Mouse (Mus musculus) MEL (cell line): Measurements from ENCODE around the gene Ctdsp1. TPM values are rescaled to one million over a fixed set of nuclear protein-coding genes. Genes with fewer than 3 reads are reported as not detected.

ENCODE experiments used
- DNase-seq: peaks from one replicate; pipeline ENCODE4 v3.0.0; 2011; ENCODE audit warnings: low read depth, low spot score
- H3K27ac ChIP-seq: 2 replicates; pipeline ENCODE4 v1.5.1; 2012; ENCODE audit warnings: low read depth, mild to moderate bottlenecking, control low read depth, low read length, moderate library complexity; ENCODE audit not compliant: control insufficient read depth
- H3K27me3 ChIP-seq, 2 experiments: fragments of 150-350 bp in 1 of 2; sonication (generic) in 1 of 2; 2 replicates each; pipeline ENCODE4 v1.6.1; 2012; ENCODE audit warnings: low read length in 2 of 2, mild to moderate bottlenecking in 2 of 2, improper control_type of control experiment in 1 of 2, moderate library complexity in 1 of 2; ENCODE audit not compliant: insufficient read depth in 2 of 2, control insufficient read depth in 1 of 2
- H3K36me3 ChIP-seq, 2 experiments: 2 replicates each; pipeline ENCODE4 v1.6.1; 2012 to 2014; ENCODE audit warnings: low read length in 2 of 2, improper control_type of control experiment in 1 of 2, inconsistent platforms in 1 of 2, mild to moderate bottlenecking in 1 of 2; ENCODE audit not compliant: insufficient read depth in 2 of 2, control insufficient read depth in 1 of 2
- H3K4me1 ChIP-seq, 2 experiments: fragments of 150-350 bp in 1 of 2; sonication (generic) in 1 of 2; 2 replicates each; pipeline ENCODE4 v1.6.1; 2012; ENCODE audit warnings: low read length in 2 of 2, improper control_type of control experiment in 1 of 2, mild to moderate bottlenecking in 1 of 2; ENCODE audit not compliant: insufficient read depth in 2 of 2, control insufficient read depth in 1 of 2
- H3K4me3 ChIP-seq, 2 experiments: fragments of 150-350 bp in 1 of 2; sonication (generic) in 1 of 2; 2 replicates each; pipeline ENCODE4 v1.5.1; 2012; ENCODE audit warnings: low read depth in 2 of 2, low read length in 2 of 2, mild to moderate bottlenecking in 2 of 2, moderate library complexity in 2 of 2, control low read depth in 1 of 2, improper control_type of control experiment in 1 of 2; ENCODE audit not compliant: control insufficient read depth in 1 of 2, insufficient read depth in 1 of 2
- H3K79me2 ChIP-seq: 2 replicates; pipeline ENCODE4 v1.6.1; 2012; ENCODE audit warnings: mild to moderate bottlenecking, low read length, moderate library complexity; ENCODE audit not compliant: control insufficient read depth, poor library complexity, insufficient read depth
- H3K9ac ChIP-seq: 2 replicates; pipeline ENCODE4 v1.6.1; 2012; ENCODE audit warnings: low read depth, mild to moderate bottlenecking, control low read depth, low read length, moderate library complexity; ENCODE audit not compliant: control insufficient read depth, poor library complexity, severe bottlenecking
- H3K9me3 ChIP-seq: fragments of 150-350 bp; sonication (generic); replicated peaks from 2 replicates; pipeline ENCODE4 v1.6.1; 2012; ENCODE audit warnings: mild to moderate bottlenecking, low read length, improper control_type of control experiment, moderate library complexity; ENCODE audit not compliant: insufficient read depth
- BHLHE40 ChIP-seq: IDR thresholded peaks from 2 replicates; pipeline ENCODE4 v1.6.1; 2012; ENCODE audit warnings: low read depth, mild to moderate bottlenecking, inconsistent platforms, low read length, improper control_type of control experiment, borderline replicate concordance
- CHD2 ChIP-seq: IDR thresholded peaks from 2 replicates; pipeline ENCODE4 v1.6.1; 2011; ENCODE audit warnings: low read length, improper control_type of control experiment
- CTCF ChIP-seq, 3 experiments: IDR thresholded peaks in 2 of 3; conservative IDR thresholded peaks in 1 of 3; 2 replicates each; pipeline ENCODE4 v1.5.1; 2011 to 2012; ENCODE audit warnings: low read length in 3 of 3, low read depth in 2 of 3, mild to moderate bottlenecking in 2 of 3, improper control_type of control experiment in 1 of 3, inconsistent platforms in 1 of 3, mixed read lengths in 1 of 3, moderate library complexity in 1 of 3; ENCODE audit not compliant: control insufficient read depth in 1 of 3, insufficient read depth in 1 of 3, poor library complexity in 1 of 3, severe bottlenecking in 1 of 3
- E2F4 ChIP-seq: IDR thresholded peaks from 2 replicates; pipeline ENCODE4 v1.6.1; 2011; ENCODE audit warnings: low read depth, low read length, improper control_type of control experiment, borderline replicate concordance
- ELF1 ChIP-seq: IDR thresholded peaks from 2 replicates; pipeline ENCODE4 v1.6.1; 2014; ENCODE audit warnings: low read depth, mild to moderate bottlenecking, inconsistent platforms, low read length, improper control_type of control experiment, moderate library complexity
- EP300 ChIP-seq, 2 experiments: IDR thresholded peaks; 2 replicates each; pipeline ENCODE4 v1.6.1; 2011; ENCODE audit warnings: improper control_type of control experiment in 2 of 2, low read length in 2 of 2, low read depth in 1 of 2, mild to moderate bottlenecking in 1 of 2
- ETS1 ChIP-seq: IDR thresholded peaks from 2 replicates; pipeline ENCODE4 v1.6.1; 2012; ENCODE audit warnings: low read depth, mild to moderate bottlenecking, inconsistent platforms, low read length, improper control_type of control experiment, moderate library complexity
- GABPA ChIP-seq: IDR thresholded peaks from 2 replicates; pipeline ENCODE4 v1.6.1; 2012; ENCODE audit warnings: low read depth, mild to moderate bottlenecking, inconsistent platforms, low read length, improper control_type of control experiment, moderate library complexity
- GATA1 ChIP-seq: IDR thresholded peaks from 2 replicates; pipeline ENCODE4 v1.6.1; 2011; ENCODE audit warnings: low read depth, low read length, improper control_type of control experiment
- MAX ChIP-seq: IDR thresholded peaks from 2 replicates; pipeline ENCODE4 v1.6.1; 2011; ENCODE audit warnings: low read length, improper control_type of control experiment
- MAZ ChIP-seq: IDR thresholded peaks from 2 replicates; pipeline ENCODE4 v1.6.1; 2012; ENCODE audit warnings: low read depth, mild to moderate bottlenecking, inconsistent platforms, low read length, improper control_type of control experiment
- NRF1 ChIP-seq: IDR thresholded peaks from 2 replicates; pipeline ENCODE4 v1.6.1; 2014; ENCODE audit warnings: low read depth, mild to moderate bottlenecking, inconsistent platforms, low read length, improper control_type of control experiment, moderate library complexity; ENCODE audit not compliant: poor library complexity, insufficient read depth, severe bottlenecking
- POLR2A ChIP-seq, 2 experiments: IDR thresholded peaks; 2 replicates each; pipeline ENCODE4 v1.6.1; 2011 to 2012; ENCODE audit warnings: low read length in 2 of 2, mild to moderate bottlenecking in 2 of 2, control low read depth in 1 of 2, improper control_type of control experiment in 1 of 2, low read depth in 1 of 2, moderate library complexity in 1 of 2; ENCODE audit not compliant: control insufficient read depth in 1 of 2, insufficient read depth in 1 of 2, poor library complexity in 1 of 2
- POLR2AphosphoS2 ChIP-seq: IDR thresholded peaks from 2 replicates; pipeline ENCODE4 v1.6.1; 2011; ENCODE audit warnings: low read length, improper control_type of control experiment
- POLR2AphosphoS5 ChIP-seq: IDR thresholded peaks from 2 replicates; pipeline ENCODE4 v1.6.1; 2012; ENCODE audit warnings: low read depth, borderline replicate concordance, mild to moderate bottlenecking, inconsistent platforms, low read length, moderate library complexity, mixed read lengths
- SMC3 ChIP-seq: IDR thresholded peaks from 2 replicates; pipeline ENCODE4 v1.6.1; 2011; ENCODE audit warnings: low read depth, low read length, improper control_type of control experiment
- TAL1 ChIP-seq: IDR thresholded peaks from 2 replicates; pipeline ENCODE4 v1.6.1; 2012; ENCODE audit warnings: mild to moderate bottlenecking, inconsistent platforms, low read length, moderate library complexity, mixed read lengths
- UBTF ChIP-seq: IDR thresholded peaks from 2 replicates; pipeline ENCODE4 v1.6.1; 2012; ENCODE audit warnings: low read depth, mild to moderate bottlenecking, inconsistent platforms, low read length, improper control_type of control experiment, moderate library complexity, borderline replicate concordance; ENCODE audit not compliant: insufficient read depth
- USF2 ChIP-seq, 2 experiments: IDR thresholded peaks; 2 replicates each; pipeline ENCODE4 v1.6.1; 2011 to 2012; ENCODE audit warnings: improper control_type of control experiment in 2 of 2, low read length in 2 of 2, borderline replicate concordance in 1 of 2, inconsistent platforms in 1 of 2, low read depth in 1 of 2, mild to moderate bottlenecking in 1 of 2; ENCODE audit not compliant: insufficient read depth in 1 of 2
- ZNF384 ChIP-seq: IDR thresholded peaks from 2 replicates; pipeline ENCODE4 v1.6.1; 2012; ENCODE audit warnings: low read depth, mild to moderate bottlenecking, inconsistent platforms, low read length, improper control_type of control experiment
- polyA plus RNA-seq, 2 experiments: library from polyadenylated mRNA; stranded (reverse) in 1 of 2; unstranded in 1 of 2; fragments of >175 nt in 1 of 2; fragments of >200 nt in 1 of 2; gene quantifications; 2 replicates each; pipeline versions ENCODE4 v1.2.1 to v1.2.4; 2012; ENCODE audit warnings: low replicate concordance in 2 of 2, low read depth in 1 of 2; ENCODE audit not compliant: insufficient read length in 2 of 2, insufficient read depth in 1 of 2, missing spikeins in 1 of 2
- total RNA-seq: library from RNA; depleted of rRNA; stranded (reverse); fragments of 300-350 nt; gene quantifications from 2 replicates; pipeline ENCODE4 v1.2.3, GENCODE M21; 2012

Ctdsp1 gene
- total and polyA plus RNA-seq, 3 experiments, result 18.0 to 69.8 TPM; not detected in 1

- H3K4me3 ChIP-seq, result no peak overlapping the region
- peaks cover 0 to 15% of the 10 kb centered on the region in 2 experiments; a peak in 3 of 4 replicates for H3K4me1 ChIP-seq
- H3K79me2 ChIP-seq, result no peaks in the 10 kb centered on the region; the same call in 1 of the 2 replicates
- H3K9me3 ChIP-seq, result no peaks in the 10 kb centered on the region
- no peak overlapping the region for H3K9ac ChIP-seq
- peaks cover 0 to 10% of the 10 kb centered on the region in 2 experiments; a peak in 2 of 4 replicates for H3K36me3 ChIP-seq
- no peak for DNase-seq
- TF ChIP-seq CTCF (IDR thresholded peaks at IDR 0.05 in 2 of 3, conservative IDR thresholded peaks at IDR 0.05 in 1 of 3; ENCODE audit: control insufficient read depth in 1 of 3, insufficient read depth in 1 of 3, low read depth in 2 of 3, low read length in 3 of 3, poor library complexity in 1 of 3, severe bottlenecking in 1 of 3) (no peak), MAZ (no peak), ZNF384 (no peak), MAX (no peak), POLR2AphosphoS5 (no peak)
- H3K27me3 ChIP-seq, result no peaks in the 10 kb centered on the region
- no peak overlapping the region for H3K27ac ChIP-seq
These were observed 6.2 kb upstream of the Ctdsp1 start for GRCm38 (mm10) chr1:74385064-74385463.

DNA sequence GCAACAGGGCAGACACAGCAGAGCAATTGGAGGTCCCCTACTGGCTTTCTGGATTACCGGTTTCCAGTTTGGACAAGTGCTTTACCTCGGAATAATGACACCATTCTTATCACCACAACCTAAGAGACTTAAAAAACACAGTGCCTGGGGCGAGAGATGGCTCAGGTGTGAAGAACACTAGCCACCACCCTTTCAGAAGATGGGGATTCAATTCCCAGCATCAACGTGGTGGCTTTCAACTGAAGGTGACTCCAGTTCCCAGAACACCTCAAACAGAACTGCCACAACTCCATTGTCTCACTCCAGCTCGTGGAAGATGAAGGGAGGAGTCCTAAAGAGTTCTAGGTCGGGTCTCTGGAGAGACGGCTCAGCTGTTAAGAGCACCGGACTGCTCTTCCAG is 5.8 kb upstream of the Ctdsp1 start:
- Histone ChIP-seq H3K27ac (no peak overlapping the region), H3K4me3 (no peak overlapping the region), H3K9me3 (no peaks in the 10 kb centered on the region), H3K36me3 (peaks cover 0 to 10% of the 10 kb centered on the region in 2 experiments; a peak in 2 of 4 replicates), H3K4me1 (peaks cover 0 to 12% of the 10 kb centered on the region in 2 experiments; a peak in 3 of 4 replicates), H3K79me2 (no peaks in the 10 kb centered on the region; the same call in 1 of the 2 replicates), H3K27me3 (no peaks in the 10 kb centered on the region), H3K9ac (no peak overlapping the region)
- TF ChIP-seq USF2 (IDR thresholded peaks at IDR 0.05; ENCODE audit: borderline replicate concordance in 1 of 2, insufficient read depth in 1 of 2, low read depth in 1 of 2, low read length in 2 of 2) (no peak), ETS1 (no peak), BHLHE40 (no peak), CHD2 (no peak), GABPA (no peak), SMC3 (no peak), ZNF384 (no peak), UBTF (no peak), CTCF (IDR thresholded peaks at IDR 0.05 in 2 of 3, conservative IDR thresholded peaks at IDR 0.05 in 1 of 3; ENCODE audit: control insufficient read depth in 1 of 3, insufficient read depth in 1 of 3, low read depth in 2 of 3, low read length in 3 of 3, poor library complexity in 1 of 3, severe bottlenecking in 1 of 3) (no peak), POLR2A (IDR thresholded peaks at IDR 0.05; ENCODE audit: control insufficient read depth in 1 of 2, insufficient read depth in 1 of 2, low read depth in 1 of 2, low read length in 2 of 2, poor library complexity in 1 of 2) (no peak), NRF1 (no peak), MAX (no peak), E2F4 (no peak), ELF1 (no peak), MAZ (no peak), GATA1 (no peak), EP300 (IDR thresholded peaks at IDR 0.05; ENCODE audit: low read depth in 1 of 2, low read length in 2 of 2) (no peak), POLR2AphosphoS2 (no peak), TAL1 (no peak)
- no peak for DNase-seq
